Mouse (Mus musculus) olfactory bulb, adult 2 months (tissue): Measurements from ENCODE around the gene Adamts14. TPM values are rescaled to one million over a fixed set of nuclear protein-coding genes. Genes with fewer than 3 reads are reported as not detected.

ENCODE experiments used
- H3K27ac ChIP-seq: fragments of 200-500 bp; 2 replicates; pipeline ENCODE4 v1.5.1; 2012; ENCODE audit warnings: low read depth, low read length; ENCODE audit not compliant: insufficient read depth
- H3K4me1 ChIP-seq: fragments of 200-500 bp; 2 replicates; pipeline ENCODE4 v1.6.1; 2012; ENCODE audit warnings: low read length; ENCODE audit not compliant: control insufficient read depth, insufficient read depth
- H3K4me3 ChIP-seq: fragments of 200-500 bp; 2 replicates; pipeline ENCODE4 v1.5.1; 2012; ENCODE audit warnings: mild to moderate bottlenecking, low read depth, low read length, moderate library complexity; ENCODE audit not compliant: insufficient read depth
- CTCF ChIP-seq: fragments of 200-500 bp; IDR thresholded peaks from 2 replicates; pipeline ENCODE4 v1.5.1; 2012; ENCODE audit warnings: low read depth, mild to moderate bottlenecking, low read length, moderate library complexity; ENCODE audit not compliant: insufficient read depth
- POLR2A ChIP-seq: fragments of 200-500 bp; IDR thresholded peaks from 2 replicates; pipeline ENCODE4 v1.6.1; 2012; ENCODE audit warnings: mild to moderate bottlenecking, low read depth, low read length, moderate library complexity; ENCODE audit not compliant: insufficient read depth
- WGBS: fragments of 180-500 bp; shearing (Covaris S2); methylation state at CpG from one replicate; pipeline ENCODE4 v1.1.7; 2018; 5-methylcytosine and 5-hydroxymethylcytosine counted together
- polyA plus RNA-seq: library from polyadenylated mRNA; stranded (reverse); fragments of >200 nt; gene quantifications from 2 replicates; pipeline ENCODE4 v1.2.4, GENCODE M21; 2012; ENCODE audit warnings: low replicate concordance; ENCODE audit not compliant: missing spikeins, insufficient read depth, insufficient read length

Gene Adamts14
- polyA plus RNA-seq, 1 experiment = not detected

- TF ChIP-seq POLR2A (no peak), CTCF (no peak)
- 83% methylated on average over 12 of the region's 12 CpGs for WGBS
- H3K27ac ChIP-seq = no peak overlapping the region
- no peaks in the 10 kb centered on the region for H3K4me1 ChIP-seq
- no peak overlapping the region for H3K4me3 ChIP-seq
Observed at GRCm38 (mm10) chr10:61201596-61202318, 71.5 kb downstream of the Adamts14 start.

- H3K4me3 ChIP-seq = no peak overlapping the region
- TF ChIP-seq CTCF (no peak), POLR2A (no peak)
- no peak overlapping the region for H3K27ac ChIP-seq
- H3K4me1 ChIP-seq = no peaks in the 10 kb centered on the region
- WGBS = 74% methylated on average over 9 of the region's 9 CpGs
Observed at GRCm38 (mm10) chr10:61200998-61201397, 72.2 kb downstream of the Adamts14 start.

- WGBS = 94% methylated on average over 7 of the region's 7 CpGs
- no peak overlapping the region for H3K27ac ChIP-seq
- H3K4me1 ChIP-seq = no peaks in the 10 kb centered on the region
- no peak overlapping the region for H3K4me3 ChIP-seq
- no peak for TF ChIP-seq POLR2A
- TF ChIP-seq CTCF = no peak
Observed at GRCm38 (mm10) chr10:61200232-61200820, 72.9 kb downstream of the Adamts14 start.

- Histone ChIP-seq H3K4me1 (no peaks in the 10 kb centered on the region), H3K4me3 (no peak overlapping the region), H3K27ac (no peak overlapping the region)
- WGBS = 30% methylated on average over 11 of the region's 11 CpGs
- TF ChIP-seq POLR2A (no peak), CTCF (peak; percentile 56; the same call in 1 of the 2 replicates)
Observed at GRCm38 (mm10) chr10:61199566-61200213, 73.5 kb downstream of the Adamts14 start.

- 90% methylated on average over 5 of the region's 5 CpGs for WGBS
- no peak overlapping the region for H3K4me3 ChIP-seq
- no peak for TF ChIP-seq POLR2A
- no peak for TF ChIP-seq CTCF
- H3K27ac ChIP-seq = no peak overlapping the region
- H3K4me1 ChIP-seq = no peaks in the 10 kb centered on the region
Observed at GRCm38 (mm10) chr10:61195718-61196291, 77.4 kb downstream of the Adamts14 start.

GRCm38 (mm10) chr10:61195216-61195615 is 78.0 kb downstream of the Adamts14 start:
- Histone ChIP-seq H3K4me1 (no peaks in the 10 kb centered on the region), H3K27ac (no peak overlapping the region), H3K4me3 (no peak overlapping the region)
- TF ChIP-seq POLR2A = no peak
- no peak for TF ChIP-seq CTCF
- 86% methylated on average over 8 of the region's 8 CpGs for whole genome bisulfite sequencing

- TF ChIP-seq POLR2A (no peak), CTCF (no peak)
- Histone ChIP-seq H3K4me1 (no peaks in the 10 kb centered on the region), H3K27ac (no peak overlapping the region), H3K4me3 (no peak overlapping the region)
- WGBS = 83% methylated on average over 9 of the region's 9 CpGs
Observed at GRCm38 (mm10) chr10:61194611-61195010, 78.6 kb downstream of the Adamts14 start.

GRCm38 (mm10) chr10:61188010-61188409 is 85.2 kb downstream of the Adamts14 start:
- no peak overlapping the region for H3K4me3 ChIP-seq
- WGBS = 81% methylated on average over 3 of the region's 3 CpGs
- TF ChIP-seq CTCF (no peak), POLR2A (no peak)
- no peak overlapping the region for H3K27ac ChIP-seq
- no peaks in the 10 kb centered on the region for H3K4me1 ChIP-seq

- TF ChIP-seq CTCF = no peak
- TF ChIP-seq POLR2A = no peak
- WGBS = 84% methylated on average over 3 of the region's 3 CpGs
Observed at GRCm38 (mm10) chr10:61187001-61187400, 86.2 kb downstream of the Adamts14 start.

More at GRCm38 (mm10) chr10:61187001-61187400, 86.2 kb downstream of the Adamts14 start:
- H3K4me3 ChIP-seq = no peak overlapping the region
- no peak overlapping the region for H3K27ac ChIP-seq
- no peaks in the 10 kb centered on the region for H3K4me1 ChIP-seq
